Mouse (Mus musculus): ENCODE results near the gene Fpr1. TPM values are rescaled to one million over a fixed set of nuclear protein-coding genes. Genes with fewer than 3 reads are reported as not detected.

Fpr1 gene
- polyA plus RNA-seq, 1 experiment, result not detected

GRCm38 (mm10) chr17:17827658-17828190 lies 56.0 kb downstream of the Fpr1 start:
- no peak for TF ChIP-seq CTCF (IDR thresholded peaks at IDR 0.05; ENCODE audit: borderline replicate concordance, insufficient read depth, low read depth, low read length)
- no peak for TF ChIP-seq POLR2A (IDR thresholded peaks at IDR 0.05; ENCODE audit: borderline replicate concordance, insufficient read depth, low read length)
- DNase-seq, result peak; percentile 76 to 78

GRCm38 (mm10) chr17:17826751-17827657 lies 56.7 kb downstream of the Fpr1 start, which contains the start of gene Spaca6:
Gene Spaca6 (plus strand): TSS chr17:17827158.
- Histone ChIP-seq H3K27ac (ENCODE audit: insufficient read depth, low read length) (peak within 1 kb of the TSS; percentile 96), H3K4me1 (ENCODE audit: control insufficient read depth, insufficient read depth, low read length) (peaks cover 4% of the 10 kb centered on the region; the same call in 1 of the 2 replicates), H3K4me3 (replicated peaks; ENCODE audit: insufficient read depth, low read depth, low read length) (peak within 1 kb of the TSS; percentile 91), H3K27me3 (ENCODE audit: control insufficient read depth, insufficient read depth, low read length) (no peaks in the 10 kb centered on the region)
- WGBS, result under 1% methylated on average over 40 of the region's 42 CpGs
- no peak for TF ChIP-seq CTCF (IDR thresholded peaks at IDR 0.05; ENCODE audit: borderline replicate concordance, insufficient read depth, low read depth, low read length)
- peak; percentile 99 for TF ChIP-seq POLR2A (IDR thresholded peaks at IDR 0.05; ENCODE audit: borderline replicate concordance, insufficient read depth, low read length)
- DNase-seq, result peak; percentile 96 to 97

More at GRCm38 (mm10) chr17:17827658-17828190, 56.0 kb downstream of the Fpr1 start:
- peak overlapping the region; percentile 96 for H3K27ac ChIP-seq (ENCODE audit: insufficient read depth, low read length)
- WGBS, result 0% methylated on average over 13 of the region's 13 CpGs
- peak overlapping the region; percentile 91 for H3K4me3 ChIP-seq (replicated peaks; ENCODE audit: insufficient read depth, low read depth, low read length)
- no peaks in the 10 kb centered on the region for H3K27me3 ChIP-seq (ENCODE audit: control insufficient read depth, insufficient read depth, low read length)
- H3K4me1 ChIP-seq (ENCODE audit: control insufficient read depth, insufficient read depth, low read length), result peaks cover 4% of the 10 kb centered on the region; the same call in 1 of the 2 replicates

Other genes with a start within 250 kb of the Fpr1 start
- 0.03 TPM in 1 of 2 replicates, not detected in the other for gene Vmn2r90, start 180.2 kb downstream of the Fpr1 start, polyA plus RNA-seq (2012; rRNA removed)
- 132 and 138 TPM in 2 replicates for gene Spaca6, start 56.8 kb downstream of the Fpr1 start, polyA plus RNA-seq (2012; rRNA removed)
- gene Has1, start 28.7 kb downstream of the Fpr1 start, polyA plus RNA-seq (2012; rRNA removed), result 0.78 and 0.93 TPM in 2 replicates
- gene Fpr2, start 3.9 kb upstream of the Fpr1 start, polyA plus RNA-seq (2012; rRNA removed), result 0.52 and 1.0 TPM in 2 replicates
- gene Fpr3, start 3.9 kb upstream of the Fpr1 start, polyA plus RNA-seq (2012; rRNA removed), result not detected in 2 replicates
- not detected in 2 replicates for gene Fpr-rs4, start 137.8 kb upstream of the Fpr1 start, polyA plus RNA-seq (2012; rRNA removed)
- not detected in 2 replicates for gene Vmn2r124, start 165.5 kb upstream of the Fpr1 start, polyA plus RNA-seq (2012; rRNA removed)
- not detected in 2 replicates for gene Vmn2r91, start 201.1 kb upstream of the Fpr1 start, polyA plus RNA-seq (2012; rRNA removed)